Mouse (Mus musculus) limb, embryonic 15.5 days (tissue): ENCODE measurements around the gene Fopnl. TPM values are rescaled to one million over a fixed set of nuclear protein-coding genes. Genes with fewer than 3 reads are reported as not detected.

ENCODE experiments used
- ATAC-seq: fragments of 200-750 bp; cut with Nextera tagmentation; 2 replicates; pipeline ENCODE4 v1.8.0; 2017; ENCODE audit warnings: low read depth, moderate TSS enrichment; ENCODE audit not compliant: insufficient number of reproducible peaks, low FRiP score, low TSS enrichment
- H3K27ac ChIP-seq: fragments of 300-500 bp; sonication (generic); 2 replicates; pipeline ENCODE4 v1.5.1; 2015; ENCODE audit warnings: moderate library complexity, mild to moderate bottlenecking, inconsistent platforms
- H3K27me3 ChIP-seq: fragments of 300-500 bp; sonication (generic); 2 replicates; pipeline ENCODE4 v1.6.1; 2015; ENCODE audit warnings: inconsistent platforms
- H3K36me3 ChIP-seq: fragments of 300-500 bp; sonication (generic); 2 replicates; pipeline ENCODE4 v1.6.1; 2015; ENCODE audit warnings: inconsistent platforms
- H3K4me1 ChIP-seq: fragments of 300-500 bp; sonication (generic); 2 replicates; pipeline ENCODE4 v1.6.1; 2015; ENCODE audit warnings: inconsistent platforms
- H3K4me2 ChIP-seq: fragments of 300-500 bp; sonication (generic); 2 replicates; pipeline ENCODE4 v1.6.1; 2015; ENCODE audit warnings: mild to moderate bottlenecking, inconsistent platforms
- H3K4me3 ChIP-seq: fragments of 300-500 bp; sonication (generic); 2 replicates; pipeline ENCODE4 v1.5.1; 2015; ENCODE audit warnings: mild to moderate bottlenecking, inconsistent platforms
- H3K9ac ChIP-seq: fragments of 300-500 bp; sonication (generic); 2 replicates; pipeline ENCODE4 v1.6.1; 2015; ENCODE audit warnings: inconsistent platforms
- H3K9me3 ChIP-seq: fragments of 300-500 bp; sonication (generic); 2 replicates; pipeline ENCODE4 v1.6.1; 2016; ENCODE audit warnings: inconsistent platforms
- WGBS: fragments of 180-500 bp; shearing (Covaris S2); methylation state at CpG from one replicate; pipeline ENCODE4 v1.1.7; 2015; 5-methylcytosine and 5-hydroxymethylcytosine counted together
- polyA plus RNA-seq: library from polyadenylated mRNA; unstranded; fragments of >200 nt; fragmentation: Nextera tagmentation; extraction: Ambion mirVana; gene quantifications from 2 replicates; pipeline ENCODE4 v1.2.1, GENCODE M21; 2015

Fopnl gene
- polyA plus RNA-seq, 1 experiment from 2014 or later: 149 TPM

- no peaks in the 10 kb centered on the region for H3K36me3 ChIP-seq
- H3K9me3 ChIP-seq: no peaks in the 10 kb centered on the region
- H3K4me3 ChIP-seq: no peak overlapping the region
- 80% methylated on average over 3 of the region's 3 CpGs for WGBS
- H3K27me3 ChIP-seq: no peaks in the 10 kb centered on the region
- ATAC-seq: no peak
- H3K9ac ChIP-seq: no peak overlapping the region
- H3K27ac ChIP-seq: no peak overlapping the region
- H3K4me1 ChIP-seq: no peaks in the 10 kb centered on the region
- H3K4me2 ChIP-seq: no peak overlapping the region
Observed at GRCm38 (mm10) chr16:14352234-14352633, 35.0 kb upstream of the Fopnl start.

- Histone ChIP-seq H3K9me3 (no peaks in the 10 kb centered on the region), H3K4me1 (no peaks in the 10 kb centered on the region), H3K27me3 (no peaks in the 10 kb centered on the region), H3K4me2 (no peak overlapping the region), H3K27ac (no peak overlapping the region), H3K9ac (no peak overlapping the region), H3K4me3 (no peak overlapping the region), H3K36me3 (no peaks in the 10 kb centered on the region)
- ATAC-seq: no peak
Observed at GRCm38 (mm10) chr16:14351571-14351970, 34.4 kb upstream of the Fopnl start.

- Histone ChIP-seq H3K4me2 (no peak overlapping the region), H3K27ac (no peak overlapping the region), H3K9me3 (no peaks in the 10 kb centered on the region), H3K4me3 (no peak overlapping the region), H3K4me1 (no peaks in the 10 kb centered on the region), H3K36me3 (no peaks in the 10 kb centered on the region), H3K27me3 (no peaks in the 10 kb centered on the region), H3K9ac (no peak overlapping the region)
- ATAC-seq: no peak
- WGBS: 76% methylated on average over 3 of the region's 3 CpGs
Observed at GRCm38 (mm10) chr16:14344967-14345366, 27.8 kb upstream of the Fopnl start.

GRCm38 (mm10) chr16:14328156-14328555 is 11.0 kb upstream of the Fopnl start:
- Histone ChIP-seq H3K27ac (no peak overlapping the region), H3K27me3 (no peaks in the 10 kb centered on the region), H3K9ac (no peak overlapping the region), H3K36me3 (no peaks in the 10 kb centered on the region), H3K4me1 (no peaks in the 10 kb centered on the region), H3K4me3 (no peak overlapping the region), H3K9me3 (no peaks in the 10 kb centered on the region), H3K4me2 (no peak overlapping the region)
- 61% methylated on average over 1 of the region's 1 CpGs for WGBS
- no peak for ATAC-seq

- no peaks in the 10 kb centered on the region for H3K9me3 ChIP-seq
- H3K9ac ChIP-seq: no peak overlapping the region
- H3K4me3 ChIP-seq: no peak overlapping the region
- H3K27me3 ChIP-seq: no peaks in the 10 kb centered on the region
- no peak for ATAC-seq
- H3K4me2 ChIP-seq: no peak overlapping the region
- no peak overlapping the region for H3K27ac ChIP-seq
- peaks cover 9% of the 10 kb centered on the region for H3K4me1 ChIP-seq
- WGBS: 54% methylated on average over 1 of the region's 1 CpGs
- H3K36me3 ChIP-seq: no peaks in the 10 kb centered on the region
Observed at GRCm38 (mm10) chr16:14320494-14320893, 3.3 kb upstream of the Fopnl start.

GRCm38 (mm10) chr16:14319681-14320080 is 2.5 kb upstream of the Fopnl start:
- no peaks in the 10 kb centered on the region for H3K9me3 ChIP-seq
- no peaks in the 10 kb centered on the region for H3K36me3 ChIP-seq
- WGBS: 82% methylated on average over 3 of the region's 3 CpGs
- H3K27me3 ChIP-seq: no peaks in the 10 kb centered on the region
- no peak overlapping the region for H3K27ac ChIP-seq
- ATAC-seq: no peak
- no peak overlapping the region for H3K4me3 ChIP-seq
- peaks cover 10% of the 10 kb centered on the region for H3K4me1 ChIP-seq
- no peak overlapping the region for H3K4me2 ChIP-seq
- H3K9ac ChIP-seq: no peak overlapping the region

GRCm38 (mm10) chr16:14312914-14313313 is 4.3 kb downstream of the Fopnl start:
- H3K9ac ChIP-seq: no peak overlapping the region
- no peak for ATAC-seq
- H3K36me3 ChIP-seq: peaks cover 44% of the 10 kb centered on the region
- no peak overlapping the region for H3K27ac ChIP-seq
- no peak overlapping the region for H3K4me3 ChIP-seq
- H3K27me3 ChIP-seq: no peaks in the 10 kb centered on the region
- peaks cover 10% of the 10 kb centered on the region for H3K4me1 ChIP-seq
- 94% methylated on average over 7 of the region's 7 CpGs for WGBS
- no peak overlapping the region for H3K4me2 ChIP-seq
- H3K9me3 ChIP-seq: no peaks in the 10 kb centered on the region

- WGBS: 50% methylated on average over 6 of the region's 6 CpGs
- H3K27ac ChIP-seq: no peak overlapping the region
- H3K9me3 ChIP-seq: no peaks in the 10 kb centered on the region
- H3K27me3 ChIP-seq: no peaks in the 10 kb centered on the region
- H3K4me2 ChIP-seq: no peak overlapping the region
- H3K4me1 ChIP-seq: peaks cover 10% of the 10 kb centered on the region
- no peak overlapping the region for H3K9ac ChIP-seq
- peaks cover 57% of the 10 kb centered on the region for H3K36me3 ChIP-seq
- no peak for ATAC-seq
- H3K4me3 ChIP-seq: no peak overlapping the region
Observed at GRCm38 (mm10) chr16:14311371-14311770, 5.8 kb downstream of the Fopnl start.

GRCm38 (mm10) chr16:14309833-14310232 is 7.4 kb downstream of the Fopnl start:
- no peak for ATAC-seq
- peaks cover 65% of the 10 kb centered on the region for H3K36me3 ChIP-seq
- WGBS: 93% methylated on average over 3 of the region's 3 CpGs

GRCm38 (mm10) chr16:14308245-14309073 is 8.7 kb downstream of the Fopnl start:
- Histone ChIP-seq H3K4me3 (no peak overlapping the region), H3K27ac (no peak overlapping the region), H3K36me3 (peaks cover 66% of the 10 kb centered on the region), H3K4me2 (no peak overlapping the region), H3K9me3 (no peaks in the 10 kb centered on the region), H3K27me3 (no peaks in the 10 kb centered on the region), H3K4me1 (no peaks in the 10 kb centered on the region), H3K9ac (no peak overlapping the region)
- WGBS: 87% methylated on average over 6 of the region's 6 CpGs
- ATAC-seq: no peak

More at GRCm38 (mm10) chr16:14309833-14310232, 7.4 kb downstream of the Fopnl start:
- Histone ChIP-seq H3K27ac (no peak overlapping the region), H3K9me3 (no peaks in the 10 kb centered on the region), H3K27me3 (no peaks in the 10 kb centered on the region), H3K4me2 (no peak overlapping the region), H3K9ac (no peak overlapping the region), H3K4me3 (no peak overlapping the region), H3K4me1 (no peaks in the 10 kb centered on the region)

- no peak for ATAC-seq
- no peaks in the 10 kb centered on the region for H3K27me3 ChIP-seq
- no peak overlapping the region for H3K27ac ChIP-seq
- H3K4me2 ChIP-seq: no peak overlapping the region
- peaks cover 68% of the 10 kb centered on the region for H3K36me3 ChIP-seq
- H3K4me1 ChIP-seq: no peaks in the 10 kb centered on the region
- H3K4me3 ChIP-seq: no peak overlapping the region
- WGBS: 94% methylated on average over 1 of the region's 1 CpGs
- H3K9ac ChIP-seq: no peak overlapping the region
- no peaks in the 10 kb centered on the region for H3K9me3 ChIP-seq
Observed at GRCm38 (mm10) chr16:14307373-14307772, 9.8 kb downstream of the Fopnl start.

- Histone ChIP-seq H3K36me3 (peaks cover 66% of the 10 kb centered on the region), H3K4me1 (no peaks in the 10 kb centered on the region), H3K4me3 (no peak overlapping the region), H3K9ac (no peak overlapping the region), H3K27ac (no peak overlapping the region), H3K9me3 (no peaks in the 10 kb centered on the region), H3K27me3 (no peaks in the 10 kb centered on the region), H3K4me2 (no peak overlapping the region)
- ATAC-seq: no peak
- 86% methylated on average over 1 of the region's 1 CpGs for WGBS
Observed at GRCm38 (mm10) chr16:14306451-14306850, 10.8 kb downstream of the Fopnl start.
